Mouse (Mus musculus) testis, adult 2 months (tissue): ENCODE results near the gene Zc2hc1b. TPM values are rescaled to one million over a fixed set of nuclear protein-coding genes. Genes with fewer than 3 reads are reported as not detected.

Experiments
- H3K27ac ChIP-seq: fragments of 200-500 bp; 2 replicates; pipeline ENCODE4 v1.5.1; 2012; ENCODE audit warnings: low read depth, low read length; ENCODE audit not compliant: control insufficient read depth, insufficient read depth
- H3K27me3 ChIP-seq: fragments of 200-500 bp; 2 replicates; pipeline ENCODE4 v1.6.1; 2012; ENCODE audit warnings: mild to moderate bottlenecking, low read length, moderate library complexity; ENCODE audit not compliant: control insufficient read depth, insufficient read depth
- H3K36me3 ChIP-seq: fragments of 200-500 bp; 2 replicates; pipeline ENCODE4 v1.6.1; 2012; ENCODE audit warnings: mild to moderate bottlenecking, low read length; ENCODE audit not compliant: control insufficient read depth, insufficient read depth
- H3K4me1 ChIP-seq: fragments of 200-500 bp; 2 replicates; pipeline ENCODE4 v1.6.1; 2012; ENCODE audit warnings: low read length; ENCODE audit not compliant: control insufficient read depth, insufficient read depth
- H3K4me3 ChIP-seq: fragments of 200-500 bp; 2 replicates; pipeline ENCODE4 v1.5.1; 2012; ENCODE audit warnings: low read depth, mild to moderate bottlenecking, low read length, moderate library complexity, mixed read lengths; ENCODE audit not compliant: control insufficient read depth
- CTCF ChIP-seq: fragments of 200-500 bp; IDR thresholded peaks from 2 replicates; pipeline ENCODE4 v1.5.1; 2012; ENCODE audit warnings: low read depth, mild to moderate bottlenecking, inconsistent platforms, low read length, moderate library complexity; ENCODE audit not compliant: control insufficient read depth, insufficient read depth, insufficient replicate concordance
- POLR2A ChIP-seq: fragments of 200-500 bp; IDR thresholded peaks from 2 replicates; pipeline ENCODE4 v1.6.1; 2012; ENCODE audit warnings: low read depth, mild to moderate bottlenecking, inconsistent platforms, low read length, moderate library complexity; ENCODE audit not compliant: control insufficient read depth
- polyA plus RNA-seq: library from polyadenylated mRNA; depleted of rRNA; stranded (reverse); fragments of >200 nt; gene quantifications from 2 replicates; pipeline ENCODE4 v1.2.3, GENCODE M21; 2012

Zc2hc1b gene
- polyA plus RNA-seq, 1 experiment: 4.8 TPM

GRCm38 (mm10) chr10:13127335-13127734 lies 50.5 kb downstream of the Zc2hc1b start:
- H3K27ac ChIP-seq: no peak overlapping the region
- H3K4me1 ChIP-seq: peaks cover 4% of the 10 kb centered on the region; the same call in 1 of the 2 replicates
- H3K4me3 ChIP-seq: peak overlapping the region; percentile 18; the same call in 1 of the 2 replicates
- H3K36me3 ChIP-seq: no peaks in the 10 kb centered on the region
- TF ChIP-seq CTCF (0 out of 2 replicates have a peak, but pooled peaks have one; percentile 8), POLR2A (no peak)
- H3K27me3 ChIP-seq: no peaks in the 10 kb centered on the region

GRCm38 (mm10) chr10:13125811-13126210 lies 52.0 kb downstream of the Zc2hc1b start:
- Histone ChIP-seq H3K27ac (no peak overlapping the region), H3K36me3 (no peaks in the 10 kb centered on the region)

DNA sequence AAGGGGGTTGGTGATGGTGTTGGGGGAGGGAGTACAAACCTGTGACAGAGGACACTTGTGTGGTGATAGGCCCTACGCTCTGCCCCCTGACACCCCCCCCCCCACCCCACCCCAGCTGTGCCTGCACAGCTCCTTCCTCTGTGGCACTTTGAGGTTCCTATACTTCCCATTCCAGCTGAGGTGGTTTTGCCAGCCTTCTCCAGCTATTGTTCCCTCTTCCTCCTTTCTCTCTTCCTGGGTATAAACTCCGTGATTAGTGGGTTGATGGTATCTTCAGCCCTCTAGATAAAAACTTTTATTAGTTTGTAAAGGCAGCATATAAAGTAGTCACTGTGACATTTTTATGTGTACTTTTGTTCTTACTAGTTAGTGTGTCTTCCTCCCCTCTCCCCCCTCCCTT lies 58.5 kb downstream of the Zc2hc1b start:
- no peaks in the 10 kb centered on the region for H3K4me1 ChIP-seq
- no peak overlapping the region for H3K27ac ChIP-seq
- TF ChIP-seq POLR2A (no peak), CTCF (no peak)

More at GRCm38 (mm10) chr10:13125811-13126210, 52.0 kb downstream of the Zc2hc1b start:
- H3K27me3 ChIP-seq: no peaks in the 10 kb centered on the region
- H3K4me3 ChIP-seq: no peak overlapping the region
- peaks cover 4% of the 10 kb centered on the region; the same call in 1 of the 2 replicates for H3K4me1 ChIP-seq
- TF ChIP-seq POLR2A (no peak), CTCF (no peak)

GRCm38 (mm10) chr10:13118770-13119102 lies 59.1 kb downstream of the Zc2hc1b start:
- TF ChIP-seq CTCF (no peak), POLR2A (no peak)
- H3K4me3 ChIP-seq: no peak overlapping the region
- H3K36me3 ChIP-seq: no peaks in the 10 kb centered on the region
- H3K27ac ChIP-seq: no peak overlapping the region
- no peaks in the 10 kb centered on the region for H3K27me3 ChIP-seq
- no peaks in the 10 kb centered on the region for H3K4me1 ChIP-seq

More for the DNA sequence above, 58.5 kb downstream of the Zc2hc1b start:
- Histone ChIP-seq H3K4me3 (no peak overlapping the region), H3K36me3 (no peaks in the 10 kb centered on the region), H3K27me3 (no peaks in the 10 kb centered on the region)

DNA sequence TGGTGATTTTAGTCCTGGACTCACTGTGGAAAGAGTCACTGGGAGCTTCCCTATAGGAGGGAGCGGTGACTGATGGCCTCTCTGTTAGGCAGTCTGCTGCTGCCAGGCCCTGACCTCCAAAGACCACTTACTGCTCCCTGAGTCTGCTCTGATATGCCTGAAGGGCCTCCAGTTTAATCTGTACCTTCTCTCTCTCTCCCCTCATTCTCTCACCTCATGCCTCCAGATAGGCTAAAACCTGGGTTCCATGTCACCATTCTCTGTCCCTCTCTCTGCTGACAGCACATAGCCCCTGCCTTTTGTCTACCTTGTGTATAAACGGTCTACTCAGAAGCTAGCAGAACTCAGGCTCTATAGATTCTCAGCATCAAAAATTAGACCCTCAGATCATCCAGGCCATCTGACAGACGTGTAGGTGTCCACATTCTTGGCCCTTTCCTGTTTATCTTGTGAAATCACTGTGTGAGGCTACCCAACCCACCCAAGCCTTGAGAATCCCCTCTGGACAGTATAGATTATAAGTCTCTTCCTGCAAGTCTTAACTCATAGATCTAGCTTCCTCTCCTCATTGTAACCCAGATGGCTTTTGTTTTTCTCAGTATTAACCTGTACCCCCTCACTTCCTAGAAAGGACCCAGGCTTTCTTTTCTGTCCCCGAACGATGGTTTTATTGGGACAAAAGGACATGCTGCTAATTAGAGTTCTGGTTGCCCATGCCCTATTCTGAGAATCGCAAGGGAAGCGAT lies 59.6 kb downstream of the Zc2hc1b start:
- Histone ChIP-seq H3K27me3 (no peaks in the 10 kb centered on the region), H3K4me3 (no peak overlapping the region), H3K27ac (no peak overlapping the region), H3K4me1 (no peaks in the 10 kb centered on the region), H3K36me3 (no peaks in the 10 kb centered on the region)
- TF ChIP-seq POLR2A (no peak), CTCF (no peak)

DNA sequence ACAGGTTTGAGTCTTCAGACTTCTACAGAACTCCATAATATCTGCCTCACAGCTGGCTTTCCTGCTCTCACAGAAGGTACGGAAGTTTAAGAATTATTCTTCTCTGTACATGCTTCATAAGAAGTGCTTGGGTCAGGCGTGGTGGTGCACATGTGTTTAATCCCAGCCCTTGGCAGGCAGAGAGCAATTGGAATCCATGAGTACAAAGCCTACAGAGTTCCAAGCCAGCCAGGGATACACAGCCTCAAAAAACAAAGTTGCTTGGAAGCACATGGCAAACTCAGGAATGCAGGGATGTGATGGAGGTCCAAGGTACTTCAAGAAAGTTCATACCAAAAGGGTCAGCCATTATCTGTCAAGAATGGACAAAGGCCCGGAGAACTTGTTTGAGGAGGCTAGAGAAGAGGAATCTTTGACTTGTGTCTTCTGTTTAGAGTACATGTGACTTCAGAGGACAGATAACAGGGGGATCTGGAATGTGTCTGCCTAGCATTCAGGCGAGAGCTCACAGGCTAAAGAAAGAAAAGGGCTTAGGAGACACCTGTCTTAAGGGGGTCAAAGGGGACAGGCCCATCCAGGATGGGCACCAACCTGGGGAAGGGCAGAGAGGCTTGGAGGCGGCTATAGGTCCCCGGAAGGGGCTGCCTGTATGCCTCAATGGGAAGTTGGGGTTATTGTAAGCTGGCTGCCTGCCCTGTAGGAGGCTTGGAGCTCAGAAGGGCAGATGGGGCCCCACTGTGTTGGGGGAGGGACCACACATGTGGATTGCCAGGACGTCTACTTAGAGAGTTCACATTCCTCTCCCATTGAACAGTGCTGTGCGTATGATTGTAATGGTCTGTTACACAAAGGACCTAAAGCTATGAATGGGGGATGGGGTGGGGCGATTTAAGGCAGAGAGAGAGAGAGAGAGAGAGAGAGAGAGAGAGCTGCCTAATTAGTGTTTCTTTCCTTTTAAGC lies 60.8 kb downstream of the Zc2hc1b start:
- H3K36me3 ChIP-seq: no peaks in the 10 kb centered on the region
- no peaks in the 10 kb centered on the region for H3K27me3 ChIP-seq
- no peak overlapping the region for H3K4me3 ChIP-seq
- H3K27ac ChIP-seq: no peak overlapping the region
- H3K4me1 ChIP-seq: no peaks in the 10 kb centered on the region
- TF ChIP-seq CTCF: no peak
- TF ChIP-seq POLR2A: no peak

GRCm38 (mm10) chr10:13115030-13115429 lies 62.8 kb downstream of the Zc2hc1b start:
- TF ChIP-seq CTCF: no peak
- no peak for TF ChIP-seq POLR2A
- no peaks in the 10 kb centered on the region for H3K27me3 ChIP-seq
- H3K4me1 ChIP-seq: no peaks in the 10 kb centered on the region
- no peak overlapping the region for H3K4me3 ChIP-seq
- H3K36me3 ChIP-seq: no peaks in the 10 kb centered on the region
- H3K27ac ChIP-seq: no peak overlapping the region
